Mouse (Mus musculus): ENCODE measurements around the gene Igfbp5.

GRCm38 (mm10) chr1:72868429-72869215, 6.1 kb downstream of the Igfbp5 start:
- TF ChIP-seq CTCF (IDR thresholded peaks at IDR 0.05; ENCODE audit: extremely low read depth, insufficient read length, insufficient replicate concordance, low read depth, low read length) (no peak), POLR2A (IDR thresholded peaks at IDR 0.05; ENCODE audit: low read depth, low read length) (no peak)
